Mouse (Mus musculus) gastrocnemius, postnatal 4 days (tissue): ENCODE measurements around the gene Ccdc88c. TPM values are rescaled to one million over a fixed set of nuclear protein-coding genes. Genes with fewer than 3 reads are reported as not detected.
A peak's percentile ranks its signal among the peaks of the same experiment; 100 is the strongest.

Experiments
- DNase-seq, 2 experiments: peaks; one replicate each; pipeline ENCODE4 v3.0.0; 2021 to 2022; ENCODE audit warnings: low spot score in 2 of 2, mixed read lengths in 2 of 2
- total RNA-seq, 2 experiments: library from RNA; stranded (reverse); gene quantifications; 2 replicates each; pipeline ENCODE4 v1.2.3; 2021

The Ccdc88c gene
- total RNA-seq, 2 experiments from 2014 or later: 51.1 to 57.3 TPM

- DNase-seq: peak; percentile 48 to 65
These were observed 92.7 kb downstream of the Ccdc88c start for GRCm38 (mm10) chr12:100936116-100936515.

GRCm38 (mm10) chr12:100934796-100935195, 94.1 kb downstream of the Ccdc88c start:
- DNase-seq: no peak

GRCm38 (mm10) chr12:100931653-100932052, 97.2 kb downstream of the Ccdc88c start:
- no peak for DNase-seq

GRCm38 (mm10) chr12:100928286-100928685, 100.6 kb downstream of the Ccdc88c start:
- DNase-seq: no peak

- DNase-seq: peak; percentile 37 to 58
These were observed 102.9 kb downstream of the Ccdc88c start for GRCm38 (mm10) chr12:100925644-100926619.

GRCm38 (mm10) chr12:100924646-100925339, 104.1 kb downstream of the Ccdc88c start:
- DNase-seq: no peak

- DNase-seq: no peak
These were observed 118.1 kb downstream of the Ccdc88c start for GRCm38 (mm10) chr12:100910731-100911130.

- DNase-seq: no peak
These were observed 119.1 kb downstream of the Ccdc88c start for GRCm38 (mm10) chr12:100909765-100910164.

GRCm38 (mm10) chr12:100908298-100909034, 120.4 kb downstream of the Ccdc88c start:
- no peak for DNase-seq

- DNase-seq: no peak
These were observed 121.1 kb downstream of the Ccdc88c start, which contains the start of gene Gpr68 for GRCm38 (mm10) chr12:100907598-100908297. TSS of gene Gpr68 (minus strand) at chr12:100908198.

- DNase-seq: no peak
These were observed 122.0 kb downstream of the Ccdc88c start for GRCm38 (mm10) chr12:100906861-100907260.

GRCm38 (mm10) chr12:100903761-100904160, 125.1 kb downstream of the Ccdc88c start:
- no peak for DNase-seq

- no peak for DNase-seq
These were observed 127.5 kb downstream of the Ccdc88c start for GRCm38 (mm10) chr12:100901386-100901785.

- no peak for DNase-seq
These were observed 128.0 kb downstream of the Ccdc88c start for GRCm38 (mm10) chr12:100900901-100901300.

- no peak for DNase-seq
These were observed 129.7 kb downstream of the Ccdc88c start for GRCm38 (mm10) chr12:100899111-100899640.

GRCm38 (mm10) chr12:100897736-100898650, 130.9 kb downstream of the Ccdc88c start:
- no peak for DNase-seq

GRCm38 (mm10) chr12:100896661-100897060, 132.2 kb downstream of the Ccdc88c start:
- no peak for DNase-seq

GRCm38 (mm10) chr12:100895504-100895903, 133.4 kb downstream of the Ccdc88c start:
- DNase-seq: no peak

- no peak for DNase-seq
These were observed 138.3 kb downstream of the Ccdc88c start for GRCm38 (mm10) chr12:100890548-100890947.
